Mouse (Mus musculus) heart, adult 11 months (tissue): ENCODE measurements around the gene Nfyc.

Experiments used
- DNase-seq: peaks from one replicate; pipeline ENCODE4 v3.0.0; 2022

Nfyc gene

GRCm38 (mm10) chr4:120831472-120831871, at the start of gene Nfyc:
TSS of gene Nfyc (minus strand) at chr4:120831572.
- no peak for DNase-seq

DNA sequence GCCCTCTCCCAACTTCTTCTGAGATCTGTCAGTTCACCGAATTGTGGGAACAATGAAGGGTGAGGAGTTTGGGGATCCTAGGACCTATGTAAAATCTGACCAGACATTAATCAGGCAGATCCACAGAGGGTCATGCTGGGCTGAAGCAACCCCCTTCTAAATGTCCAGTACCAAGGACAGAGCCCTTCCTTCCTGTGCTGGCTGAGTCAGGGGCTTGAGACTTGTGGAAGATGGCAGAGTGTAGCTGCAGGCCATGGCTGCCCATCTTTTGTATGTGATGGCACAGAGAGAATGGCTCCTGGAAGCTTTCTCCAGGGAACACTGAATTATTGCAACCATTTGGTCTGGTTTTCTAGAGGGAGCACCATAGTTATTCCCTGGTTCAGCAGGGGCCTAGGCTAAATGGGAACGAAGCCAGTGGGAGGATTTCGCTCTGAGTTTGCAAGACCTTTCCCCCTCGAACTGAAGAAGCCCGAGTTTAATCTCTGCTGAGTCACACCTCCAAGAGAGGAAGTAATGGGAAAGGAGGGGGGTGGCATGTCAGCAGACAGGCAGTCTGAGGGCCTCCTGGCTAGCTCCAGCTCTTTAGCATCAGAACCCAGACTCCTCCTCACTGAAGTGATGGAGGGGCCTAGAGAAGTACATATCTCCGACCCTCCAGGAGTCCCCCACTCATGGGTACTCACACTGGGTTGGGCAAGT, 49.5 kb upstream of the Nfyc start:
- no peak for DNase-seq

GRCm38 (mm10) chr4:120879386-120879785, 48.0 kb upstream of the Nfyc start:
- no peak for DNase-seq

DNA sequence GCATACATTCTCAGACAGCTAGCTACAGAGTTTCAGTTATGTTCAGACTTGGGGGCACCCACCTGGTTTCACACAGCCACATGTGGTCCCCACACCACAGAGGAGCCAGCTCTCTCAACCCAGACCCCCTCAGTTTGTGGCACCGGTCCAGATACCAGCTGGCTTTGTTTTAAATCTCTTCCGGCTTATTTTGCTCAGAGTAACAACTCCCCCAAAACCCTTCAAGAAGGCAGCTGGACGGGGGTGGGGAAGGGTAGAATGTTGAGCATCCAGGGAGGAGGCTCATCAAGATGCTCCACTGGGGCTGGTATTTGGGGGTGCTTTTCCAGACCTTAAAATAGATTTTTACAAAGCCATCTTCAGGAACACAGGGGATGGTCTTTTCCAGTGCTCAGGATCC, 47.4 kb upstream of the Nfyc start:
- DNase-seq = no peak

- no peak for DNase-seq
Observed at GRCm38 (mm10) chr4:120875961-120876360, 44.6 kb upstream of the Nfyc start.

- no peak for DNase-seq
Observed at GRCm38 (mm10) chr4:120870262-120870748, 38.9 kb upstream of the Nfyc start.

GRCm38 (mm10) chr4:120868988-120869387, 37.6 kb upstream of the Nfyc start:
- DNase-seq = no peak

GRCm38 (mm10) chr4:120868246-120868645, 36.9 kb upstream of the Nfyc start:
- no peak for DNase-seq

GRCm38 (mm10) chr4:120866211-120866610, 34.8 kb upstream of the Nfyc start:
- no peak for DNase-seq

DNA sequence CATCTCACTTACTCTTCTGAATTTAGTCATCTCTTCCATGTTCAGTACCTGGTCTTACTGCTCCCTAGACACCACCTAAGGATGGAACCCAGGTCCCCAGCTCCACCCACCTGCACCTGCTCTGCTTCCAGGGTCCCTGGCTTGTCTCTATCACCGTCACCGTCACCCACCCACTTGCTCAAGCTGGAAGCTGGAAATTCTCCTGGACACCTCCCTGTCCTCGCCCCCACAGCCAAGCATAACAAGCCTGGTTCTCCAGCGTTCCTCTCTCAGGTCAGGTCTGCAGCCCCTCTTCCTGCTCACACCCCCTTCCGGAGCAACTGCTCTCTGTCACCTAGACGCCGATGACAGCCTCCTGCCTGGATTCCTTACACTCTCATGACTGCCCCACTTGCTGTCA, 28.5 kb upstream of the Nfyc start:
- no peak for DNase-seq

DNA sequence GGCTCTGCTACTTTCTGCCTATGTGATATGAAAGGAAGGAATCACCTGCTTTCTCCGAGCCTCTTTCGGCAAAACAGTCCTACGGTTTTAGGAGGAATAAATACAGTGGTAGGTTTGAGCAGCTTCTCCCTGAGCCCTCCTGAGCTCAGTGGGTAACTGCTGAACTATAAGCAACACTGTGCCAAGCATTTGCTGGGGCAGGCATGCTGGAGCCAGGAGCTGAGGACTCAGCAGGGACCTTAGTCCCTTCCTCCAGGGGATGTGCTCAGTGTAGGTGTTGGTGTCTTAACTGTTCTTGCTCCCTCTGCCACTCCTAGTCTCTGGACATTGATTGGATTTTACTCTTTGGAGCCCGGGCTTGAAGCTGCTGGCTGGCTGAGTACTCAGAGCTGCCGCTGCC, 25.0 kb upstream of the Nfyc start:
- DNase-seq = no peak

DNA sequence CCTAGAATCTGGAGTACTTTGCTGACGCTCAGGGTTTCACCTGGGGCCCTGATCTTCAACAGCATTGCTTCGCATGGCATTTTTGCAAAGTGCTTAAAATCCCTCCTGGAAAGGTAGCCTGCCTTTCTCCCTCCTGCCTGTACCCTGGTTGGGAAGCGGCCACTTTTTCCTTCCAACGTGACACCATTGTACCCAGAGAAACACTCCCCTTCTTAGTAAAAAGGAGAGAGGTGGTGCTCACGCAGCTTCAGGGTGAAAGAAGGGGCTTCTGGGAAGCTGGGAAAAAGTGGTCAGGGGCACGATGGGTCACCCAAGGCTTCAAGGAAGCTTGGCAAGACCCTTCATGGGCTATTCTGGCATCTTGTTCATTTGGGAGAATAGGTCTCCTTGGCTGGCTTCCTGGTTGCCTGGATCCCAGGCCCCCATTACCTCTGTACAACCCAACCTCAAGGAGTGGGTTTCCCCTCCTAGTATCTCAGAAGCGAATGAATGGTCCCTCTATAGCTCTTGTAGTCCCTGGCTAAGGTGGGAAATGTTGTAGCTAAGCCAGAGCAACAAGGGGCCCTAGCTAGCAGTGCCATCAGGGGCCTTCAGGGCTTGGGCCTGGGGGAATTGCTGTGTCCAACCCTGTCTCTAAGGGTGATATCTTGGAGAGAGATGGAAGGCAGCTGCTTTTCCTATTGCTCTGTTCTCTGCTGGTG, 24.1 kb upstream of the Nfyc start:
- DNase-seq = no peak

GRCm38 (mm10) chr4:120854588-120855319, 23.4 kb upstream of the Nfyc start, which contains the start of gene Rims3:
TSS of gene Rims3 (plus strand) at chr4:120854816.
- no peak for DNase-seq

- DNase-seq = no peak
Observed at GRCm38 (mm10) chr4:120850946-120851345, 19.6 kb upstream of the Nfyc start.

DNA sequence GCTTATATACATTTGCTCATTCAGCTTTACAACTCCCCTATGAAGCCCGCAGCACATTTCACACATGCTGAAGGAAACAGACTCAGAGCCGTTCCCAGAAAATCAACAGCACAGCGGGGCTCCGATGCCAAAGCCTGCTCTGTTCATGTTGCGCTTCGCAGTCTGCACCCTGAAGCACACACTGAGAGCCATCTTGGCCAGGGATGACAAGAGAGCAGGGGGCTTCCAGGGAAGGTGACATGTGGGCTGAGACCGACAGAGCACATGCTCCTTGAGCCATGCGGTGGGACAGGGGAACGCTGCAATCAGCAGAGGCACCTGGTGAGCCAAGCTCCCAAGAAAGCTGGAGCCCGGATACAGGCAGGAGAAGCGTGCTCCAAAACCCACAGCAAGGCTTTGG, 18.1 kb upstream of the Nfyc start:
- DNase-seq = no peak

- DNase-seq = no peak
Observed at GRCm38 (mm10) chr4:120848909-120849308, 17.5 kb upstream of the Nfyc start.

- DNase-seq = peak; percentile 71
Observed at GRCm38 (mm10) chr4:120845098-120845497, 13.7 kb upstream of the Nfyc start.

GRCm38 (mm10) chr4:120844423-120845082, 13.2 kb upstream of the Nfyc start:
- peak; percentile 57 for DNase-seq

GRCm38 (mm10) chr4:120841342-120841741, 10.0 kb upstream of the Nfyc start:
- peak; percentile 59 for DNase-seq

DNA sequence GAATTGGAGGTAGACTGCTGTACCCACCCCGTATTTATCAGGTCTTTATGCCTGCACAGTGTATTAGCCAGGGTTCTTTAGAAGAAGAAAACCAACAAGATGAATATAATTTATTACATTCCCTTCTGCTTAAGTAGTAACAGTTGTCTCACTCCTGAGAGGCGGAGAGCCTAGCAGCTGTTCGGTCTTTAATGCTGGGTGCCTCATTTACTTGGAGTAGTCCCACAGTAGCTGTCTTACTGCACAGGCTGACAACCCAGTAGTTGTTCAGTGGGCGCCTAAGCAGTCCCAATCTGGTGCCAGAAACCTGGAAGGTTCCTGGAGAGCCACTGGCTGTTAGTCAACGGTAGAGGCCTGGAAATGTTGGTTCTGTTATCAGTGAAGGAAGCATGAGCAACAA, 605 bp downstream of the Nfyc start:
- no peak for DNase-seq

- DNase-seq = peak; percentile 86
Observed at GRCm38 (mm10) chr4:120826418-120826817, 5.0 kb downstream of the Nfyc start.

DNA sequence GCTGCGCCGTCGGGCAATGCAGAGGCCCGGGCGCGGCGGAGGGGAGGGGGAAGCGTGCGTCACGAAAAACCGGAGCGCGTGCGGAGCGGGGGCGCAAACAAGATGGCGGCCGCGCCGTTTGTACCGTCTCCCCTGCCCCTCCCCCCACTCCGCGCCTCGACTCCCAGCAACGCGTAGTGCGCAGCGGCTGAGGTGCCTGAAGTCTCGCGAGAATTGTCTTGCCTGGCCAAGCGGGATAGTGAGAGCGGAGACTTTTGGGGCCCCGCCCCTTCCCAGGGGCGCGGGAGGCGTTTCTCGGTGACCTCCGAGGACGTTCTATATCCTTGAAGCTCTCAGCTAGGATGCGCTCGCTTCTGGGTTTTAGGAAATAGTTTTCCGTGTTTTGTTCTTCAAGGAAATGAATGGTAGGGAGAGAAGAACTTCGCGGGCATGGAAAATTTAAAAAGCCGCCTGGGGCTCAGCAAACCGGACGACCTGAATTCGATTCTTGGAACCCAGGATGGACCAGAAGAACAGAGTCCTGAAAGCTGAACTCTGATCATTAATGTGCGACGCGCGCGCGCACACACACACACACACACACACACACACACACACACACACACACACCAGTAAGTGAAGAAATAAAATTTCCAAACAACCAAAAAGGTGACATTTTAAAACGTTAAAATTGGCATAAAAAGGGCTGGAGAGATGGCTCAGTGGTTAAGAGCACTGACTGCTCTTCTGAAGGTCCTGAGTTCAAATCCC, 5.6 kb downstream of the Nfyc start:
- peak; percentile 100 for DNase-seq
